Mouse (Mus musculus): ENCODE data around the gene Cog5. TPM values are rescaled to one million over a fixed set of nuclear protein-coding genes. Genes with fewer than 3 reads are reported as not detected.

Cog5 gene
- total and polyA plus RNA-seq, 3 experiments = 27.1 to 28.4 TPM; not detected in 1

DNA sequence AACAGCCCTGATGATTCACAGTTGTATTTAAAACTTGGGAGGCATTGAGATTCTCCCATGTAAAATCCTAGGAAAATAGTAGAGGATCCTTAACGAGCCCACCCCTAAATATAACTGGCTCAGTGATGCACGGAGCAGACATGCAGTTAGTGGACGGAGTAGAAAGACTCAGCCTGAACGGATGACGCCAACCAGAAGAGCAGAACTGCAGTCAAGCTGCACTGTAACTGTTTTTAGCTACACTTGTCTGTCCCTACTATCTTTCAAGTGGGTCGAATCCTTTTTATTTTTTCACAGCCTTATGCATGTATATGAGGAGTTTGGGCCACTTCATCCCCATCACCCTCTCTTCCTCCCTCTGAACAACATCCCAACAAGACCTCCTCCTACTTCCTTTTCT lies 331.1 kb downstream of the Cog5 start (continued):
- TF ChIP-seq MYB (IDR thresholded peaks at IDR 0.05; ENCODE audit: low read depth, low read length) = no peak
- TF ChIP-seq MYC (IDR thresholded peaks at IDR 0.05; ENCODE audit: low read depth, low read length) = no peak
- TF ChIP-seq UBTF (IDR thresholded peaks at IDR 0.05; ENCODE audit: borderline replicate concordance, insufficient read depth, low read depth, low read length) = no peak
- no peak for TF ChIP-seq TCF12 (IDR thresholded peaks at IDR 0.05; ENCODE audit: low read depth, low read length)
- TF ChIP-seq POLR2AphosphoS5 (IDR thresholded peaks at IDR 0.05; ENCODE audit: borderline replicate concordance, low read depth, low read length) = no peak

DNA sequence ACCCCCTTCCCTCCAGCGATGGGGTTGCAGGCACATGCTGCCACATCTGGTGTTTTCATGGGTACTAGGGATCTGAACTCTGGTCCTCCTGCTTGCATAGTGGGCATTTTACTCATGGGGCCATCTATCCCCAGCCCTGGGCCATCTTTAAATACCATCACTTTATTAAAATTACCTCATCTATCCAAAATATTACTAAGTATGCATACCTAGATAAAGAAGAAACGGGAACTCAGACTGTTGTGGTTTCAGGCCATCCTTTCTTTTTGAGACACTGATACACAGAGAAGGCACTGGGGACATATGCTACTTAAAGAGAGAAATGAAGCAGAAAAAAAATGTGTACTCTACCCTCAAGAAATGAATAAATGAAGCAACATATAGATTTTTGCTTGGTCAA lies 331.8 kb downstream of the Cog5 start:
- Histone ChIP-seq H3K36me3 (ENCODE audit: control insufficient read depth in 1 of 2, insufficient read depth in 2 of 2, low read length in 2 of 2) (peaks cover 0 to 13% of the 10 kb centered on the region in 2 experiments), H3K27ac (ENCODE audit: control insufficient read depth, low read depth, low read length) (no peak overlapping the region), H3K4me1 (ENCODE audit: control insufficient read depth in 1 of 2, insufficient read depth in 2 of 2, low read length in 2 of 2) (peaks cover 9 to 12% of the 10 kb centered on the region in 2 experiments), H3K9ac (ENCODE audit: control insufficient read depth, low read depth, low read length, poor library complexity, severe bottlenecking) (no peak overlapping the region), H3K79me2 (ENCODE audit: control insufficient read depth, insufficient read depth, low read length, poor library complexity) (no peaks in the 10 kb centered on the region), H3K4me3 (ENCODE audit: control insufficient read depth in 1 of 2, insufficient read depth in 1 of 2, low read depth in 2 of 2, low read length in 2 of 2) (no peak overlapping the region), H3K27me3 (ENCODE audit: control insufficient read depth in 1 of 2, insufficient read depth in 2 of 2, low read length in 2 of 2) (no peaks in the 10 kb centered on the region), H3K9me3 (replicated peaks; ENCODE audit: insufficient read depth, low read length) (no peaks in the 10 kb centered on the region)
- DNase-seq (ENCODE audit: low read depth, low spot score) = peak; percentile 59
- TF ChIP-seq RAD21 (IDR thresholded peaks at IDR 0.05; ENCODE audit: low read depth, low read length) = no peak
- TF ChIP-seq SMC3 (IDR thresholded peaks at IDR 0.05; ENCODE audit: low read depth, low read length) = no peak
- no peak for TF ChIP-seq TBP (IDR thresholded peaks at IDR 0.05; ENCODE audit: low read depth, low read length)
- no peak for TF ChIP-seq MYB (IDR thresholded peaks at IDR 0.05; ENCODE audit: low read depth, low read length)
- no peak for TF ChIP-seq TAL1 (IDR thresholded peaks at IDR 0.05; ENCODE audit: low read length)
- no peak for TF ChIP-seq POLR2AphosphoS2 (IDR thresholded peaks at IDR 0.05; ENCODE audit: low read length)
- no peak for TF ChIP-seq MAZ (IDR thresholded peaks at IDR 0.05; ENCODE audit: low read depth, low read length)
- TF ChIP-seq ELF1 (IDR thresholded peaks at IDR 0.05; ENCODE audit: low read depth, low read length) = no peak
- TF ChIP-seq E2F4 (IDR thresholded peaks at IDR 0.05; ENCODE audit: borderline replicate concordance, low read depth, low read length) = no peak
- TF ChIP-seq SIN3A (IDR thresholded peaks at IDR 0.05; ENCODE audit: low read length) = peak; percentile 49; the same call in 1 of the 2 replicates
- peak; percentile 59 to 63; a peak in 3 of 4 replicates for TF ChIP-seq EP300 (IDR thresholded peaks at IDR 0.05; ENCODE audit: low read depth in 1 of 2, low read length in 2 of 2)
- TF ChIP-seq NELFE (IDR thresholded peaks at IDR 0.05; ENCODE audit: low read depth, low read length) = no peak
- no peak for TF ChIP-seq USF1 (IDR thresholded peaks at IDR 0.05; ENCODE audit: low read depth, low read length)
- TF ChIP-seq GATA1 (IDR thresholded peaks at IDR 0.05; ENCODE audit: low read depth, low read length) = peak; percentile 9; the same call in 1 of the 2 replicates
- TF ChIP-seq MYC (IDR thresholded peaks at IDR 0.05; ENCODE audit: low read depth, low read length) = no peak
- TF ChIP-seq BHLHE40 (IDR thresholded peaks at IDR 0.05; ENCODE audit: borderline replicate concordance, low read depth, low read length) = no peak
- TF ChIP-seq MXI1 (IDR thresholded peaks at IDR 0.05; ENCODE audit: low read depth, low read length) = peak; percentile 23; the same call in 1 of the 2 replicates
- TF ChIP-seq ZC3H11A (IDR thresholded peaks at IDR 0.05; ENCODE audit: low read depth, low read length) = no peak
- peak; percentile 31; the same call in 1 of the 2 replicates for TF ChIP-seq ZNF384 (IDR thresholded peaks at IDR 0.05; ENCODE audit: low read depth, low read length)
- no peak for TF ChIP-seq CHD2 (IDR thresholded peaks at IDR 0.05; ENCODE audit: low read length)
- TF ChIP-seq ETS1 (IDR thresholded peaks at IDR 0.05; ENCODE audit: low read depth, low read length) = peak; percentile 66
- no peak for TF ChIP-seq POLR2A (IDR thresholded peaks at IDR 0.05; ENCODE audit: control insufficient read depth in 1 of 2, insufficient read depth in 1 of 2, low read depth in 1 of 2, low read length in 2 of 2, poor library complexity in 1 of 2)
- TF ChIP-seq KAT2A (conservative IDR thresholded peaks at IDR 0.05; ENCODE audit: low read depth, low read length) = no peak
- no peak for TF ChIP-seq MAFK (IDR thresholded peaks at IDR 0.05; ENCODE audit: borderline replicate concordance, low read depth, low read length)
- no peak for TF ChIP-seq NRF1 (IDR thresholded peaks at IDR 0.05; ENCODE audit: insufficient read depth, low read depth, low read length, poor library complexity, severe bottlenecking)
- TF ChIP-seq JUND (IDR thresholded peaks at IDR 0.05; ENCODE audit: low read depth, low read length) = no peak
- TF ChIP-seq ZMIZ1 (IDR thresholded peaks at IDR 0.05; ENCODE audit: low read depth, low read length) = no peak
- no peak for TF ChIP-seq POLR2AphosphoS5 (IDR thresholded peaks at IDR 0.05; ENCODE audit: borderline replicate concordance, low read depth, low read length)
- TF ChIP-seq UBTF (IDR thresholded peaks at IDR 0.05; ENCODE audit: borderline replicate concordance, insufficient read depth, low read depth, low read length) = no peak
- no peak for TF ChIP-seq MEF2A (IDR thresholded peaks at IDR 0.05; ENCODE audit: extremely low read depth, insufficient replicate concordance, low read depth, low read length, poor library complexity, severe bottlenecking)
- 0 out of 2 replicates have a peak, but pooled peaks have one; percentile 9 for TF ChIP-seq RCOR1 (IDR thresholded peaks at IDR 0.05; ENCODE audit: low read depth, low read length)
- no peak for TF ChIP-seq GABPA (IDR thresholded peaks at IDR 0.05; ENCODE audit: low read depth, low read length)
- no peak for TF ChIP-seq USF2 (IDR thresholded peaks at IDR 0.05; ENCODE audit: borderline replicate concordance in 1 of 2, insufficient read depth in 1 of 2, low read depth in 1 of 2, low read length in 2 of 2)
